Mouse (Mus musculus) lung, postnatal 4 days (tissue): ENCODE results near the gene Gm9112.
"Not testable (repeated sequence)": the region's sequence is repeated elsewhere in the genome, so short reads cannot be mapped to it uniquely, and the experiment has no call there.

Experiments used
- DNase-seq, 2 experiments: peaks; one replicate each; pipeline ENCODE4 v3.0.0; 2021

Gm9112 gene

DNA sequence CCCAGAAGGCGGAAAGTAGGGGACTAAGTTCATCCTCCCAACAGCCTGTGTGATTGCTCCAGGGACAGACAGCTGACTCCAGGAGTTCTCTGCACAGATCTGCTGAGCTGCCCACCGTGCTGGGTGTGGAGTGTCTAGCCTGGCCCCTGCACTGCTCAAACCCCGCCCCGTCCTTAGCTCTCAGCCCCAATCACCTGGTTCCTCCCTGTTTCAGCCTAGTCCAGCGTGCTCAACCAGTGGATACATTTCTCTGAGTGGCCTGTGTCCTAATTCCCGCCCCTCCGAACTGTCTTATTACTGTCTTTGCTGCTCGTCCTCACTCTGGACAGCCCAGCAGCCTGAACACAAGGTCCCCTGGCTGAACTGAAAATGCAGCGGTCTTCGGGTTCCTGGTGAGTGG is at the start of gene Gm9112, which contains the start of gene Dmrtc1b:
TSS of gene Gm9112 (minus strand) at position 101 of the 400 bp plus-strand sequence.
TSS of gene Dmrtc1b (plus strand) at position 331 of the 400 bp plus-strand sequence.
- DNase-seq: not testable (repeated sequence)

DNA sequence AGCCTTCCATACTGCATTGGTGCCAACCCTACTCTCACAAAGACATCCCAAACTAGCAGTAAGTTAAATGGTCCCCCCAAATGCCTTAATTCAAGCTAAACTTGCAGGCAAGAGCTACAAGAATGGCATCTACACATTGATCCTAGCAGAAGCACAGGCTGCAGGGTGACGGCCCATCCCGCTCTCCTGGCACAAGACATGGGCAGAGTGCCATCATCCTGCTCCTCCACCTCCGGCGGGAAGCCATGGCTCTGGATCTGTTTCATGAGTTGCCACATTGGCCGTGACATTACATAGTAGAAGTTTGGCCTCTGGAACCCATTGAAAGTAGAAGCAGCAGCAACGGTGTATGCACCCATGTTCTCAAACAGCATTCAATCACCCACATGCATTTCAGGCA is 16.8 kb upstream of the Gm9112 start:
- not testable (repeated sequence) for DNase-seq

DNA sequence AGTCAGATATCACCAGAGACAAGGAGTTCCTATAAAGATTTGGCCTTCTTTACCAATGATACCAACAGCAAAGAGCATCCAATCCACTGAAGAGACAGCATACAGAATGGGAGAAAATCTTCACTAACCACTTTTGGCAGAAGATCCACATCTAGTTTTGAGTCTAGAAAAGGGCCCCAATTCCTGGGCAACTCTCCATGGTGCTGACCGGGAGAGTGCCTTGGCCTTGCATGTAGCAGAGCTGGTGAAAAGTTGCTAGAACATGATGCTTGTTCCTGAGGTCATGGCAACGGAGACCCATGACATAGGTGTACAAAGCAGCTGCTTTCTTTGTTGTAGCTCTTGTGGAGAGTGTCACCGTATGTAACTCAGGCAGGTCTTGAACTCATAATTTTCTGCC is 6.8 kb downstream of the Gm9112 start:
- peak in 1 of 2 experiments; percentile 30 for DNase-seq

DNA sequence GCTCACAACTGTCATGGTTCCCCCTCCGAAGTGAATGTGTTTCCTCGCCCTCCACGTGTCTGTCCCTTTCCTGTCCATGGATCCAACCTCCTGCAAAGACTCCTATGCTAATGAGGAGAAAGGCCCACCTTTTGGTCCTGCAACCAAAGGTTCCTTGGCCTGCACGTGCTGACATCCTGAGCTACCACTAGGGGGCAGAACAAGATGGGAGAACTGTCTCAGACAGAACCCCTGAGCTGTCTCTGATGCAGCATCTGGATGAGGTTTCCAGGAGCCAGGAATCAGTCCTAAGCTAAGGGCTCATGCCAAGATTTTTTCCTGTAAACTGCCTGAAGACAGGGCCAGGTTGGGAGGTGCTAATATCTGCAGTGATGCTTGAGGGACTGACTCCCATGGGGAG is 18.2 kb downstream of the Gm9112 start:
- DNase-seq: peak in 1 of 2 experiments; percentile 17

DNA sequence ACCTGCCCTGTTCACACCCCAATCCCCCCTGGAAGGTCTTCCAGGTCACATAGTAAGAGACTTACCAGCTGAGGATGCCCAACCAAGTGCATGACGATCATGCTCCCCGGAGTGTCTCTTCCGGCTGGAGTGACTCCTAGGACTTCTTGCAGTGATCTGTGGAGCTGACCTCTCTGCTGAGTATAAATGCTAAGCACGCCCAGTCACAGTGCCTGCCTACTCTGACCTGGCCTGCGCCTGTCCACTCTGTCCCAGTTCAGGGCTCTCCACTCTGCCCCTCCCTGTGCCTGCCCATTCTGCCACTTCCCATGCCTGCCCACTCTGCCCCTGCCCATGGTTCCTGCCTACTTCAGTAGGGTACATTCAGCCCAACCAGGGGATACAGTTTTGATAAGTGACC is 20.6 kb downstream of the Gm9112 start, which contains the start of gene Gm3880:
TSS of gene Gm3880 (minus strand) at position 101 of the 400 bp plus-strand sequence.
- DNase-seq: not testable (repeated sequence)

DNA sequence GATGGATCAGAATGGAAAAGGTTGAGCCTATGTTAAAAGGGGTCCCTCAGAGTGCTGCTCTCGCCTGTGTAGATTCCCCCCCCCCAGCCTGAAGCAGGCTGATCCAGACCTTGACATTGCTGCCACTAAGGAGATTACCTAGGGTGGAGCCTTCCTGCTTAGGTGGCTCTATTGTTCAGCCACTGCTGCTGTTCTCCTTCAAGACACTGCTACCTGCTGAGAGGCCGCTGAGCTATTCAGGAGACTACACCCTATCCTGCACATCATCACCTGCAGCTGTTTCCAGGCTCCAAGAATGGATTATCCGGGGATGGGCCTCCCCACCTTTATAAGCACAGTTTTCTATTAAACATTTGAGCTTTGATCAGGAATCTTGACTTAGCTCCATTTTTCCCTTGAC is 22.7 kb downstream of the Gm9112 start:
- not testable (repeated sequence) for DNase-seq

DNA sequence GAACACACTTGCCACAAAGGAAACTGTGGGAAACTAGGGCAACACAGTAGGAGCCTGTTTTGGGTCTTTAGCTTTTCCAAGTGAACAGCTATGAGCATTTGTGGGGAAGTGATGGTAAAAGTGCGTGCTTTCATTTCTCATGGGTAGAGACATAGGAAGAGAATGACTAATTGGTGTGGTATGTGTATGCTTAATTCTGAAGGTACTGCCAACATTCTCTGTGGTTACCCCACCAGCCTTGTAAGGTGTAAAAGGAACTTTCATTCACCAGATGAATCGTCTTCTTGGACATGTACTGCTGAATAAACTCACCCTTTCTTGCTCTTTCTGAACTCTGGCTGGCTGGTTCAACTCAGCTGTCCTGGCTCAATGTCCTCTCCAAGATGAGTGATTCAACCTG is 40.8 kb downstream of the Gm9112 start:
- DNase-seq: no peak

DNA sequence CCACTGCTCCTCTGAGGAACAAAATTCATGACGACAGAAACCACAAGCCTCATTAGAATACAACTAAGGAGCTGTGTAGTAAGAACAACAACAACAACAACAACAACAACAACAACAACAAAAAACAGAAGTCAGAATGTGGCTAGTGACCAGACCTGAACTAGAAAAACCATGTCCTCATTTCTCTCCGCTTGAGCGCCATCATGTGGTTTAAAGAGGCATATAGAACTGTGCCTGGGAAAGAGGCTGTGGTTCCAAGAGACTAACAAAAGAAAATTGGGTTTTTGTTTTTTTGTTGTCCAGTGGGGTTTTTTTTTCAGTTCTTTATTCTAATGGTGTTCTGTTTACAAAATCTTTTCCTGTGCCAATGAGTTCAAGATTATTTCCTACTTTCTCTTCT is 46.7 kb downstream of the Gm9112 start:
- peak in 1 of 2 experiments; percentile 15 for DNase-seq
